Mouse (Mus musculus): ENCODE results near the gene Furin.

- TF ChIP-seq GATA1 (IDR thresholded peaks at IDR 0.05; ENCODE audit: low read depth, low read length), result no peak
- no peak for TF ChIP-seq MYB (IDR thresholded peaks at IDR 0.05; ENCODE audit: low read depth, low read length)
- TF ChIP-seq GABPA (IDR thresholded peaks at IDR 0.05; ENCODE audit: low read depth, low read length), result no peak
- TF ChIP-seq EP300 (IDR thresholded peaks at IDR 0.05; ENCODE audit: low read depth in 1 of 2, low read length in 2 of 2), result peak in 1 of 2 experiments; percentile 70; a peak in 3 of 4 replicates
- no peak for TF ChIP-seq KAT2A (conservative IDR thresholded peaks at IDR 0.05; ENCODE audit: low read depth, low read length)
- no peak for TF ChIP-seq ZC3H11A (IDR thresholded peaks at IDR 0.05; ENCODE audit: low read depth, low read length)
- no peak for TF ChIP-seq RCOR1 (IDR thresholded peaks at IDR 0.05; ENCODE audit: low read depth, low read length)
- peak in 1 of 2 experiments; percentile 24; a peak in 2 of 4 replicates for TF ChIP-seq POLR2A (IDR thresholded peaks at IDR 0.05; ENCODE audit: control insufficient read depth in 1 of 2, insufficient read depth in 1 of 2, low read depth in 1 of 2, low read length in 2 of 2, poor library complexity in 1 of 2)
- TF ChIP-seq ELF1 (IDR thresholded peaks at IDR 0.05; ENCODE audit: low read depth, low read length), result no peak
- TF ChIP-seq CTCF (IDR thresholded peaks at IDR 0.05 in 2 of 3, conservative IDR thresholded peaks at IDR 0.05 in 1 of 3; ENCODE audit: control insufficient read depth in 1 of 3, insufficient read depth in 1 of 3, low read depth in 2 of 3, low read length in 3 of 3, poor library complexity in 1 of 3, severe bottlenecking in 1 of 3), result no peak
- no peak for TF ChIP-seq MXI1 (IDR thresholded peaks at IDR 0.05; ENCODE audit: low read depth, low read length)
- peak; percentile 74 for TF ChIP-seq TAL1 (IDR thresholded peaks at IDR 0.05; ENCODE audit: low read length)
- TF ChIP-seq SMC3 (IDR thresholded peaks at IDR 0.05; ENCODE audit: low read depth, low read length), result no peak
- TF ChIP-seq SIN3A (IDR thresholded peaks at IDR 0.05; ENCODE audit: low read length), result no peak; the same call in 1 of the 2 replicates
Measured at GRCm38 (mm10) chr7:80445492-80445891, 40.3 kb upstream of the Furin start.

Data from MEL (cell line).